Comparison of ENCODE assay signal across 25 mouse cellular contexts in the genomic region with DNA sequence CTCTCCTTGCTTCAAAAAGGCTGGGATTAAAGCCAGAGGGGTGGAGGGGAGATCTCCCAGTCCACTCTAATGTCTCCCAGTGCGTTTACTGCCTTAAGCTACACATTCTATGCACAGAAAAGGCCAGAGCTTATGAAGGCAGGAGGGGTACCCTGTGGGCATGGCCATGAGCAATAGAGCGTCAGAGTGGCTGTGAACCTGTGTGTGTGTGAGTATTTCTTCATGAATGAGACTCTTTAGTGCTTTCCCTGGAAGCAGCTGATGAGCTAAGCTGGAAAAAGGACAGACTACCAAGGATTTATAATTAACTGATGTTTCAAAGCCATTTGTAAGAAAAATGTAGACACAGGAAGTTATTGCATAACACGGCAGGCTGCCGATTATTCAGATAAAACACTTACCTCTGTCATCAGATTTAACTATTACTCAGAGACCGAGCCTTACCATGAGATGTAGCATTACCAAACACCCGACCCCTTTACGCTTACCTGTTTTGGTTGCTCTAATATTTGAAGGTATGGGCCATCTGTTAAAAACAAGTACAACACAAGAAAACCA. TPM values are rescaled to one million over a fixed set of nuclear protein-coding genes. Genes with fewer than 3 reads are reported as not detected.
A peak's percentile ranks its signal among the peaks of the same experiment; 100 is the strongest.
DNase-seq lines count a peak whose midpoint lies in the region; ATAC-seq and TF ChIP-seq lines count a peak whose summit lies in the region.
"Had no signal": no experiment of that assay in that cellular context is flagged by ENCODE, and none has a peak within 500 bp of the region (broad histone marks: within the 10 kb centered on the region; RNA-seq: fewer than 3 reads in every experiment).

No protein-coding gene starts in this region.

- TF ChIP-seq POLR2A in lung, adult 2 months (IDR thresholded peaks at IDR 0.05; ENCODE audit: borderline replicate concordance, extremely low read depth, low read depth, low read length), result no peak

- peak; percentile 42 for ATAC-seq in CD4-positive, CD25-positive, alpha-beta regulatory T cell, adult 4 months
- ATAC-seq in granulocyte monocyte progenitor cell, adult 5-6 weeks (replicated peaks; ENCODE audit: poor library complexity, severe bottlenecking), result peak; percentile 68
- ATAC-seq in frontal cortex, adult (ENCODE audit: low TSS enrichment), result no peak
- ATAC-seq: activated CD4-positive, CD25-positive, alpha-beta regulatory T cell, adult 4 months; forebrain, embryonic 14.5 days; hindbrain, postnatal 0 days; intestine, embryonic 15.5 days had no signal

- TF ChIP-seq CTCF in lung, adult 2 months (IDR thresholded peaks at IDR 0.05; ENCODE audit: insufficient read depth, low read length), result no peak

- peak; percentile 27 for DNase-seq in kidney, adult 9 months
- DNase-seq in kidney, postnatal 10 days, result no peak
- DNase-seq in 416B (ENCODE audit: low read depth), result peak; percentile 37
- DNase-seq in lung, adult 2 months, result no peak
- no peak for DNase-seq in right cerebral cortex, postnatal 36 days (ENCODE audit: low spot score in 2 of 2)
- DNase-seq: adrenal gland, postnatal 14 days; cerebellum, adult 2 months; cerebellum, postnatal 10 days; embryo, embryonic 11 days; gastrocnemius, adult 2 months; gastrocnemius, postnatal 25 days; heart, adult 2 months; heart, postnatal 14 days had no signal

- H3K4me1 ChIP-seq in lung, adult 2 months (ENCODE audit: control insufficient read depth, insufficient read depth, low read length), result peaks cover 5% of the 10 kb centered on the region; the same call in 1 of the 2 replicates
- H3K4me1 ChIP-seq: heart, embryonic 15.5 days; intestine, embryonic 15.5 days had no signal

- no peak overlapping the region for H3K4me3 ChIP-seq in lung, adult 2 months (replicated peaks; ENCODE audit: extremely low read depth, low read depth, low read length)
- H3K4me3 ChIP-seq: embryonic facial prominence, embryonic 15.5 days; erythroblast, embryonic 14.5 days; forebrain, embryonic 10.5 days; gastrocnemius, adult 2 months; heart, adult 2 months; heart, embryonic 15.5 days; hindbrain, embryonic 13.5 days; intestine, embryonic 15.5 days had no signal

- 57% methylated on average over 7 of the region's 7 CpGs for WGBS in lung, adult 2 months

RNA-seq across cellular contexts. Expression of a gene that starts 32.7 kb away (rescaled TPM):
- polyA plus RNA-seq in CD4-positive, CD25-positive, alpha-beta regulatory T cell, adult 4 months (2017; shearing (Covaris generic)), result 100 to 1,000 TPM in 1 of 2 experiments, 10 to 100 TPM in 1; 81.1 to 109 TPM
- total RNA-seq in granulocyte monocyte progenitor cell, adult 5-6 weeks (2014; fragmentation: Nextera tagmentation), result 100 and 112 TPM in 2 replicates
- 104 and 117 TPM in 2 replicates for total RNA-seq in granulocyte monocyte progenitor cell, adult 5-6 weeks (2017)
- polyA plus RNA-seq in lung, adult 2 months (2012; rRNA removed), result 114 and 126 TPM in 2 replicates

Comparison
In these comparisons a context has a peak if more than half of its experiments do, and no peak if none do; other contexts are left out.
1. DNase-seq: peak in kidney, adult 9 months (single experiment) and 416B (single experiment); none in kidney, postnatal 10 days (single experiment), lung, adult 2 months (single experiment) and right cerebral cortex, postnatal 36 days (0 of 2).